Mouse (Mus musculus): ENCODE data around the gene Fhod1.

GRCm38 (mm10) chr8:105359646-105360045 lies 11.9 kb upstream of the Fhod1 start:
- no peak for TF ChIP-seq CTCF (IDR thresholded peaks at IDR 0.05; ENCODE audit: insufficient read depth, low read depth, low read length)
- no peak for TF ChIP-seq POLR2A (IDR thresholded peaks at IDR 0.05; ENCODE audit: insufficient read depth, low read depth, low read length)

Measured in olfactory bulb, adult 2 months (tissue).